Mouse (Mus musculus) intestine, postnatal 0 days (tissue): ENCODE data around the gene Cnih3. TPM values are rescaled to one million over a fixed set of nuclear protein-coding genes. Genes with fewer than 3 reads are reported as not detected.

Experiments
- ATAC-seq: fragments of 200-750 bp; cut with Nextera tagmentation; 2 replicates; pipeline ENCODE4 v1.8.0; 2017; ENCODE audit warnings: mild to moderate bottlenecking, moderate TSS enrichment, moderate library complexity
- H3K27ac ChIP-seq: fragments of 300-500 bp; sonication (generic); 2 replicates; pipeline ENCODE4 v1.5.1; 2014; ENCODE audit warnings: mild to moderate bottlenecking, low read depth, low read length, moderate library complexity
- H3K27me3 ChIP-seq: fragments of 300-500 bp; sonication (generic); replicated peaks from 2 replicates; pipeline ENCODE4 v1.6.1; 2014; ENCODE audit warnings: low read length, mixed read lengths; ENCODE audit not compliant: control insufficient read depth, insufficient read depth
- H3K36me3 ChIP-seq: fragments of 300-500 bp; sonication (generic); 2 replicates; pipeline ENCODE4 v1.6.1; 2014; ENCODE audit warnings: mild to moderate bottlenecking, moderate library complexity; ENCODE audit not compliant: control insufficient read depth, insufficient read depth
- H3K4me1 ChIP-seq: fragments of 300-500 bp; sonication (generic); replicated peaks from 2 replicates; pipeline ENCODE4 v1.6.1; 2014; ENCODE audit warnings: antibody characterized with exemption, low read length, mixed read lengths; ENCODE audit not compliant: control insufficient read depth, insufficient read depth
- H3K4me2 ChIP-seq: fragments of 300-500 bp; sonication (generic); replicated peaks from 2 replicates; pipeline ENCODE4 v1.6.1; 2014; ENCODE audit warnings: low read depth, mild to moderate bottlenecking, moderate library complexity
- H3K4me3 ChIP-seq: fragments of 300-500 bp; sonication (generic); 2 replicates; pipeline ENCODE4 v1.5.1; 2014; ENCODE audit warnings: low read depth, low read length
- H3K9ac ChIP-seq: fragments of 300-500 bp; sonication (generic); 2 replicates; pipeline ENCODE4 v1.6.1; 2014; ENCODE audit warnings: mild to moderate bottlenecking, low read depth, low read length
- H3K9me3 ChIP-seq: fragments of 300-500 bp; sonication (generic); 2 replicates; pipeline ENCODE4 v1.6.1; 2016; ENCODE audit warnings: mixed run types; ENCODE audit not compliant: control insufficient read depth
- CTCF ChIP-seq: sonication (generic); IDR thresholded peaks from 2 replicates; pipeline ENCODE4 v1.5.1; 2016; ENCODE audit warnings: low read depth, mild to moderate bottlenecking, control low read depth, antibody characterized with exemption, moderate library complexity
- WGBS: fragments of 180-500 bp; shearing (Covaris S2); extraction: QIAGEN DNeasy Blood & Tissue Kit; methylation state at CpG from one replicate; pipeline ENCODE4 v1.1.7; 2014; 5-methylcytosine and 5-hydroxymethylcytosine counted together
- polyA plus RNA-seq: library from polyadenylated mRNA; unstranded; fragments of >200 nt; fragmentation: Nextera tagmentation; extraction: Ambion mirVana; gene quantifications from 2 replicates; pipeline ENCODE4 v1.2.1, GENCODE M21; 2015

Cnih3 gene
- polyA plus RNA-seq, 1 experiment from 2014 or later = 0.13 TPM

DNA sequence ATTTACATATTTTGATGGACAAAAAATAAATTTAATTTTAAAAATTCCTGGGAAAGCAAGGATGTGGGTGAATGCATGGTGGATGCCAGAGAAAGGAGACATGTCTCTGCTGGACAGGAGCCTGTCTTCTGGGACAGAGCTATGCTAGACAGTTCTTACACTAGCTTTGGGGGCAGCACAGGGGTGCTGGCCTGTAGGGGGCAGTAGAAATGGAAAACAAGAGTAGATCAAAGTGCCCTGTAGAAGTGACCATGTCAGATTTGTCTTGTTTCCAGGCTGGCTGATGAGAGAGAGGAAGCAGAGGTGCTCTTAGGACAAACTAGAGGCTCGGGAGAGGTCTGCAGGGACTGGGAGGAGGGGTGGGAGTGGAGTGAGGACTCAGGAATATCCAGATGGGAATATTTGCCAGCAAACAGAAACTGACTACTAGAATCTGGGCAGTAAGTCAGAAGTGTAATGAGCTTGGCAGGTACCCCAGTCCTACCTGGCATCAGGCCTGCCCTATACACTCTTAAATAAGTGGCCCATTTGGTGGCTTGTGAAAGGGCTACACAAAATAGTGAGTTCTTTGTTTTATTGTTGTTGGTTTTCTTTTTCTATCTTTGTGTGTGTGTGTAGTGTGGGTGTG is 93.3 kb downstream of the Cnih3 start:
- H3K9me3 ChIP-seq = no peaks in the 10 kb centered on the region
- H3K27me3 ChIP-seq = no peaks in the 10 kb centered on the region
- H3K4me2 ChIP-seq = no peak overlapping the region
- H3K36me3 ChIP-seq = no peaks in the 10 kb centered on the region
- H3K4me3 ChIP-seq = no peak overlapping the region
- H3K4me1 ChIP-seq = no peaks in the 10 kb centered on the region
- TF ChIP-seq CTCF = peak; percentile 57
- no peak overlapping the region for H3K27ac ChIP-seq
- no peak for ATAC-seq
- WGBS = 61% methylated on average over 1 of the region's 1 CpGs
- no peak overlapping the region for H3K9ac ChIP-seq

DNA sequence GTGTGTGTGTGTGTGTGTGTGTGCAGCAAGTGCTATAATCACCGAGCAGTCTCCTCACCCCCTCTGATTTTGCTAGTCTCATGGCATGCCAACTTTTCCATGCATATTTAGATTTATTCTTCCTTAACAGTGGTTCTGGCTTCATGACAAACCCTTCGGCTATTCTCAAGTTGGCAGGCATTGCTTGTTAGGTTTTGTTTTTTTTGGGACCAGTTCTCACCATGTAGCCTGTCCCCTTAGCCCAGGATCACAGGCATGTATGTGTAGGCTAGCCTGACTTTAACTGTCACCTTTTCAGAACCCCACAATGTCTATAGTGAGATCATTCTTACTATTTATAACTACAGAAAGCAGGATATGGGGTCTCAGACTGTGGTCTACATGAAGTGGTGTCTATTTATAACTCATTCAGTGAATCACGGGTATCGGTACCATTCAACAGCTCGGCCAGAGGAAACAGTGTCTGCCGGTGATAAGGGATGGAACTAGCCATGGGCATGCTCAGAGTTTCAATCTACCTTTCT is 94.2 kb downstream of the Cnih3 start:
- ATAC-seq = no peak
- H3K4me2 ChIP-seq = no peak overlapping the region
- H3K4me3 ChIP-seq = no peak overlapping the region
- no peaks in the 10 kb centered on the region for H3K36me3 ChIP-seq
- H3K27ac ChIP-seq = no peak overlapping the region
- H3K9ac ChIP-seq = no peak overlapping the region
- WGBS = 68% methylated on average over 6 of the region's 6 CpGs
- no peaks in the 10 kb centered on the region for H3K4me1 ChIP-seq
- no peaks in the 10 kb centered on the region for H3K9me3 ChIP-seq
- no peak for TF ChIP-seq CTCF
- H3K27me3 ChIP-seq = no peaks in the 10 kb centered on the region

DNA sequence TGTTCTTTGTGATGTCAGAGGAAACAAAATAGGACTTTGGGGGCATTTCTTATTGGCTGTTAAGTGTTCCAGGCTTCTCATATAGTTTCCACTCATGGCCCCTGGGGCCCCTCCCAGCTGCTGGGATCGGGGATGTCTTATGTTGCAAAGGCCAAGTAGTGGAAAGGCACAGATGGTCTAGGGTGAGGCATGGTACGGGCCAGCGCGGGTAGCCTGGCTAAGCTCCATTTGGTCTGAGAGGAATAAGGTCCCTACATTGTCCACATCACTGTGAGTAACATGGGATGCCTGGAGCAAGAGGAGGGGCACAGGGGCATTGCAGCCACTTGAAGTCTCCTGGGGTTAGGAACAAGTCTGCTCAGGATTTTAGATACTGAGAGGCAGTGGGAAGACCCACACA is 95.1 kb downstream of the Cnih3 start:
- no peaks in the 10 kb centered on the region for H3K9me3 ChIP-seq
- H3K9ac ChIP-seq = no peak overlapping the region
- no peak for ATAC-seq
- H3K4me1 ChIP-seq = no peaks in the 10 kb centered on the region
- H3K27me3 ChIP-seq = no peaks in the 10 kb centered on the region
- 87% methylated on average over 4 of the region's 4 CpGs for WGBS
- no peak overlapping the region for H3K4me3 ChIP-seq
- TF ChIP-seq CTCF = no peak
- no peaks in the 10 kb centered on the region for H3K36me3 ChIP-seq
- no peak overlapping the region for H3K27ac ChIP-seq
- H3K4me2 ChIP-seq = no peak overlapping the region

DNA sequence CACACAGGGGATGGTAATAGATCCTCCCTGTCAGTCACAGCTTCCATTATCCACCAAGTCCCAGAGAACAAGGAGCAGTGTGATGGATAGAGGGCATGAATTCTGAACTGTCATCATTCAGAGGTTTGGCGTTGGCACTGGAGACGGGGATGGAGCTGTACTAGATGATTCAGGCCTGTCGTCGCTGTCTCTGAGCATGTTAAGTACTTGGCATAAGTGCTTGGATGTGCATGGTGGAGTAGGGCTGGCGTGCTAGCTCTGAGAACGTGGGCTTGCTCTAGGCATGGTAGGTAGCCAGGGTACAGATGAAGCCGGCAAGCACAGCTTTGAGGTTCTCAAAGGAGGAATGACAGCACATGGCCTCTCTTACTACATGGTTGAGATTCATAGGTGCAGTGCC is 95.6 kb downstream of the Cnih3 start:
- Histone ChIP-seq H3K4me1 (no peaks in the 10 kb centered on the region), H3K36me3 (no peaks in the 10 kb centered on the region), H3K4me2 (no peak overlapping the region), H3K9ac (no peak overlapping the region), H3K27me3 (no peaks in the 10 kb centered on the region), H3K4me3 (no peak overlapping the region), H3K27ac (no peak overlapping the region), H3K9me3 (no peaks in the 10 kb centered on the region)
- no peak for TF ChIP-seq CTCF
- ATAC-seq = no peak
- WGBS = 91% methylated on average over 7 of the region's 7 CpGs

DNA sequence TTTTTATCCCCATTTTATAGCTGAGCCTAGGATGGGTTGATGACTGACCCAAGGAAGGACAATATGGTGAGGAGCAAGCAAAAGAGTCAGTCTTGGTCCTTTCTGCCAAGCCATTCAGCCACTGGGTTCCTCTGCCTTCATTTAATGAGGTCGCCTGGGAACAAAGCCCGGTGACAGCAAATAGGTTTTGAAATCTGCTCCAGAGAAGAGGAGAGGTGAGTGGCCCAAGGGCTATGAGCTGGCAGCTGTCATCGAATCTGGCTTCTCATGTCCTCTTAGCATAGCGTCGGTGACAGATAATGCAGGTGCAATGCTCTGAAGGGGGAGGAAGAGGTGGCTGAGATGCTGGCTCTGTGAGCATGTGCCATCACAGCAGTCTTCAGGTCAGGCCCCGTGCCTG is 100.7 kb downstream of the Cnih3 start:
- H3K4me1 ChIP-seq = no peaks in the 10 kb centered on the region
- 0 out of 2 replicates have a peak, but pooled peaks cover 2% of the 10 kb centered on the region for H3K9me3 ChIP-seq
- no peaks in the 10 kb centered on the region for H3K27me3 ChIP-seq
- no peak overlapping the region for H3K4me2 ChIP-seq
- TF ChIP-seq CTCF = no peak
- H3K27ac ChIP-seq = no peak overlapping the region
- no peaks in the 10 kb centered on the region for H3K36me3 ChIP-seq
- H3K9ac ChIP-seq = no peak overlapping the region
- WGBS = 82% methylated on average over 6 of the region's 6 CpGs
- H3K4me3 ChIP-seq = no peak overlapping the region
- ATAC-seq = no peak

DNA sequence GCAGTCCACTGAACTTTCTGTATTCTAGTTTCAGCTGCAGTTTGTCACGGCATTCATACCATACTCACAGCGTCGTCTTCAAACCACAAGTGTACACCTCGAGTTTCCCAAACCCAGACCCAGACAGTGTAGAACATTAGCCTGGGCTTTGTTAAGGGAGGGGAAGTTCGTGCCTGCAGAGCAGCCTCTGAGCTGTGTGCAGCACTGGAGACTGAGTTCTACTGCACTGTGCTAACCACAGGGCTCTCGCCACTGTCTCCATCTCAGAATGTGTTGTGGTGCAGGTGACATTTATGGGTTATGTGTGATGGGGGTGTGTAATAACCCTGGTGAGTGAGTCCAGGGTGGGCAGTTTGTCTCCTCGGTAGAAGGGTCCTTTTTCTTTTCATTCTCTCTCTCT is 104.5 kb downstream of the Cnih3 start:
- TF ChIP-seq CTCF = no peak
- Histone ChIP-seq H3K36me3 (no peaks in the 10 kb centered on the region), H3K27ac (no peak overlapping the region), H3K9me3 (0 out of 2 replicates have a peak, but pooled peaks cover 4% of the 10 kb centered on the region), H3K4me3 (no peak overlapping the region), H3K9ac (no peak overlapping the region), H3K4me1 (no peaks in the 10 kb centered on the region), H3K27me3 (no peaks in the 10 kb centered on the region), H3K4me2 (no peak overlapping the region)
- WGBS = 84% methylated on average over 7 of the region's 7 CpGs
- ATAC-seq = no peak
